ENCODE assay signal across 14 mouse cellular contexts in genomic region chr12:79968676-79969075, GRCm38 (mm10).
DNase-seq lines count a peak whose midpoint lies in the region; ATAC-seq and TF ChIP-seq lines count a peak whose summit lies in the region.
"Had no signal": no experiment of that assay in that cellular context is flagged by ENCODE, and none has a peak within 500 bp of the region (broad histone marks: within the 10 kb centered on the region; RNA-seq: fewer than 3 reads in every experiment).

No protein-coding gene starts in this region.

- no peak for DNase-seq in forebrain, embryonic 10.5 days (ENCODE audit: extremely low spot score, low spot score)
- DNase-seq in layer of hippocampus, adult 2 months (ENCODE audit: low spot score in 2 of 2): no peak
- no peak for DNase-seq in layer of hippocampus, adult 9-10 months (ENCODE audit: low spot score)
- no peak for DNase-seq in kidney, postnatal 10 days
- DNase-seq in cerebellum, adult 2 months: no peak
- DNase-seq: cerebellum, adult 8-10 months; gastrocnemius, postnatal 10 days; kidney, adult 2 months had no signal

- H3K9me3 ChIP-seq in forebrain, embryonic 10.5 days: no peaks in the 10 kb centered on the region; the same call in 1 of the 2 replicates
- H3K9me3 ChIP-seq in forebrain, embryonic 16.5 days (ENCODE audit: control insufficient read depth, low read length): no peaks in the 10 kb centered on the region
- no peaks in the 10 kb centered on the region; the same call in 1 of the 2 replicates for H3K9me3 ChIP-seq in limb, embryonic 13.5 days
- H3K9me3 ChIP-seq: forebrain, embryonic 13.5 days; midbrain, embryonic 12.5 days had no signal

- WGBS in forebrain, embryonic 10.5 days: 81% methylated on average over 3 of the region's 3 CpGs
- 73% methylated on average over 3 of the region's 3 CpGs for WGBS in forebrain, embryonic 16.5 days
- 59% methylated on average over 3 of the region's 3 CpGs for WGBS in bone marrow, adult 2 months
- 46% methylated on average over 3 of the region's 3 CpGs for WGBS in limb, embryonic 13.5 days
- 80% methylated on average over 3 of the region's 3 CpGs for WGBS in cerebellum, adult 2 months

- H3K27me3 ChIP-seq in forebrain, embryonic 10.5 days (ENCODE audit: poor library complexity, severe bottlenecking): peaks cover 7% of the 10 kb centered on the region; the same call in 1 of the 2 replicates
- no peaks in the 10 kb centered on the region for H3K27me3 ChIP-seq in forebrain, embryonic 16.5 days (replicated peaks; ENCODE audit: control insufficient read depth, insufficient read depth, low read length)
- H3K27me3 ChIP-seq in limb, embryonic 13.5 days: no peaks in the 10 kb centered on the region
- no peaks in the 10 kb centered on the region for H3K27me3 ChIP-seq in cerebellum, adult 2 months (ENCODE audit: control insufficient read depth, insufficient read depth, low read length)
- H3K27me3 ChIP-seq: Patski had no signal

- H3K4me1 ChIP-seq in forebrain, embryonic 10.5 days: peaks cover 79% of the 10 kb centered on the region
- peaks cover 28% of the 10 kb centered on the region for H3K4me1 ChIP-seq in forebrain, embryonic 16.5 days (replicated peaks; ENCODE audit: control insufficient read depth, insufficient read depth, low read length)
- H3K4me1 ChIP-seq in bone marrow, adult 2 months (ENCODE audit: control insufficient read depth, insufficient read depth, low read length): peaks cover 3% of the 10 kb centered on the region; the same call in 1 of the 2 replicates
- peaks cover 72% of the 10 kb centered on the region for H3K4me1 ChIP-seq in limb, embryonic 13.5 days
- H3K4me1 ChIP-seq in cerebellum, adult 2 months (ENCODE audit: control insufficient read depth, insufficient read depth, low read length): peaks cover 10% of the 10 kb centered on the region; the same call in 1 of the 2 replicates

- H3K36me3 ChIP-seq in forebrain, embryonic 10.5 days (replicated peaks): no peaks in the 10 kb centered on the region
- no peaks in the 10 kb centered on the region for H3K36me3 ChIP-seq in forebrain, embryonic 16.5 days (ENCODE audit: control insufficient read depth, insufficient read depth)
- no peaks in the 10 kb centered on the region for H3K36me3 ChIP-seq in limb, embryonic 13.5 days
- H3K36me3 ChIP-seq: midbrain, embryonic 12.5 days had no signal

- H3K9ac ChIP-seq in forebrain, embryonic 16.5 days (replicated peaks; ENCODE audit: low read depth, low read length): no peak overlapping the region
- H3K9ac ChIP-seq in limb, embryonic 13.5 days: no peak overlapping the region
- H3K9ac ChIP-seq: forebrain, embryonic 13.5 days; midbrain, embryonic 12.5 days had no signal

- H3K27ac ChIP-seq in forebrain, embryonic 10.5 days: peak overlapping the region; percentile 84
- H3K27ac ChIP-seq in forebrain, embryonic 16.5 days (ENCODE audit: low read length): no peak overlapping the region
- H3K27ac ChIP-seq in layer of hippocampus, adult 2 months: peak overlapping the region; percentile 84
- H3K27ac ChIP-seq in bone marrow, adult 2 months (ENCODE audit: control insufficient read depth, insufficient read depth, low read depth, low read length, poor library complexity): peak overlapping the region; percentile 34; the same call in 1 of the 2 replicates
- peak overlapping the region; percentile 61; the same call in 1 of the 2 replicates for H3K27ac ChIP-seq in limb, embryonic 13.5 days
- no peak overlapping the region for H3K27ac ChIP-seq in cerebellum, adult 2 months (ENCODE audit: insufficient read depth, low read length)

- H3K4me3 ChIP-seq in forebrain, embryonic 10.5 days: no peak overlapping the region
- H3K4me3 ChIP-seq in forebrain, embryonic 16.5 days (replicated peaks; ENCODE audit: low read length): no peak overlapping the region
- no peak overlapping the region for H3K4me3 ChIP-seq in layer of hippocampus, adult 2 months
- H3K4me3 ChIP-seq in bone marrow, adult 2 months (replicated peaks; ENCODE audit: control insufficient read depth, low read depth, low read length): no peak overlapping the region
- H3K4me3 ChIP-seq in limb, embryonic 13.5 days: no peak overlapping the region
- H3K4me3 ChIP-seq in cerebellum, adult 2 months (replicated peaks; ENCODE audit: insufficient read depth, low read depth, low read length): no peak overlapping the region
- H3K4me3 ChIP-seq: forebrain, embryonic 13.5 days; midbrain, embryonic 12.5 days had no signal

- no peak for ATAC-seq in forebrain, embryonic 16.5 days
- no peak for ATAC-seq in limb, embryonic 13.5 days (ENCODE audit: low FRiP score, low read depth)
- ATAC-seq: forebrain, embryonic 13.5 days; Patski had no signal

- TF ChIP-seq POLR2A in bone marrow, adult 2 months (IDR thresholded peaks at IDR 0.05; ENCODE audit: borderline replicate concordance, control insufficient read depth, low read depth, low read length): no peak
- TF ChIP-seq POLR2A in cerebellum, adult 2 months (IDR thresholded peaks at IDR 0.05; ENCODE audit: borderline replicate concordance, insufficient read depth, low read length): no peak

- H3K4me2 ChIP-seq in forebrain, embryonic 16.5 days (ENCODE audit: low read length): no peak overlapping the region
- no peak overlapping the region for H3K4me2 ChIP-seq in limb, embryonic 13.5 days (replicated peaks)
- H3K4me2 ChIP-seq: forebrain, embryonic 13.5 days; midbrain, embryonic 12.5 days had no signal

- TF ChIP-seq CTCF in layer of hippocampus, adult 2 months (conservative IDR thresholded peaks at IDR 0.05): no peak
- no peak for TF ChIP-seq CTCF in bone marrow, adult 2 months (IDR thresholded peaks at IDR 0.05; ENCODE audit: control insufficient read depth, insufficient read depth, low read length)
- TF ChIP-seq CTCF in cerebellum, adult 2 months (IDR thresholded peaks at IDR 0.05; ENCODE audit: borderline replicate concordance, insufficient read depth, low read depth, low read length): no peak

Comparison
In these comparisons a context has a peak if more than half of its experiments do, and no peak if none do; other contexts are left out.
1. H3K27ac ChIP-seq: peak in forebrain, embryonic 10.5 days (single experiment), layer of hippocampus, adult 2 months (single experiment), bone marrow, adult 2 months (single experiment) and limb, embryonic 13.5 days (single experiment); none in forebrain, embryonic 16.5 days (single experiment) and cerebellum, adult 2 months (single experiment).